Mouse (Mus musculus) MEL (cell line): ENCODE measurements around the gene Snx7.

Experiments used
- CTCF ChIP-seq, 3 experiments: IDR thresholded peaks in 2 of 3; conservative IDR thresholded peaks in 1 of 3; 2 replicates each; pipeline ENCODE4 v1.5.1; 2011 to 2012; ENCODE audit warnings: low read length in 3 of 3, low read depth in 2 of 3, mild to moderate bottlenecking in 2 of 3, improper control_type of control experiment in 1 of 3, inconsistent platforms in 1 of 3, mixed read lengths in 1 of 3, moderate library complexity in 1 of 3; ENCODE audit not compliant: control insufficient read depth in 1 of 3, insufficient read depth in 1 of 3, poor library complexity in 1 of 3, severe bottlenecking in 1 of 3
- ELF1 ChIP-seq: IDR thresholded peaks from 2 replicates; pipeline ENCODE4 v1.6.1; 2014; ENCODE audit warnings: low read depth, mild to moderate bottlenecking, inconsistent platforms, low read length, improper control_type of control experiment, moderate library complexity
- GATA1 ChIP-seq: IDR thresholded peaks from 2 replicates; pipeline ENCODE4 v1.6.1; 2011; ENCODE audit warnings: low read depth, low read length, improper control_type of control experiment
- JUND ChIP-seq: IDR thresholded peaks from 2 replicates; pipeline ENCODE4 v1.6.1; 2011; ENCODE audit warnings: low read depth, mild to moderate bottlenecking, improper control_type of control experiment, low read length
- MYB ChIP-seq: IDR thresholded peaks from 2 replicates; pipeline ENCODE4 v1.6.1; 2011; ENCODE audit warnings: mild to moderate bottlenecking, low read depth, low read length, improper control_type of control experiment

DNA sequence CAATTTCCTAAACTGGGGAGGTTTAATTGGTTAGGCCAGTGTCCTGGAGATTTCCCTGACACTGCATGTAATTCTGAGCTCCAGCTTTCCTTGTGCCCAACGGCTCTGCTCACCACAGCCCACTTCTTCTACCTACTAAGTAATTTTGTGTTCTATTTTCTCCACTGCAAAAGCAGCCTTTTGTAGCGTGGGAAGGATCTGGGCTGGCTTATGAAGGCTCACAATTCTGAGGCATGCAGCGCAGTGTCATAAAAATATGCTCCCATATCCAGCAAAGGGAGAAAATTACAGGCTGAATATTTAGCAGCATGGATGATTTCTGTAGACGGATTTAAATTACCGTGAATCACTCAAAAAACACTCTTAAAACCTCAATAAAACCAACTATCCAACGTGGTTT is 19.9 kb downstream of the Snx7 start:
- TF ChIP-seq GATA1 (no peak), JUND (no peak), CTCF (IDR thresholded peaks at IDR 0.05 in 2 of 3, conservative IDR thresholded peaks at IDR 0.05 in 1 of 3; ENCODE audit: control insufficient read depth in 1 of 3, insufficient read depth in 1 of 3, low read depth in 2 of 3, low read length in 3 of 3, poor library complexity in 1 of 3, severe bottlenecking in 1 of 3) (no peak), MYB (no peak), ELF1 (no peak)
